Mouse (Mus musculus): ENCODE measurements around the gene Cavin3. TPM values are rescaled to one million over a fixed set of nuclear protein-coding genes. Genes with fewer than 3 reads are reported as not detected.

Gene Cavin3
- total and polyA plus RNA-seq, 3 experiments = not detected

- Histone ChIP-seq H3K27me3 (replicated peaks) (no peaks in the 10 kb centered on the region), H3K9ac (ENCODE audit: insufficient read depth, low read depth) (no peak overlapping the region), H3K36me3 (replicated peaks in 1 of 2; ENCODE audit: control insufficient read depth in 1 of 2, insufficient read depth in 1 of 2, low read length in 1 of 2) (no peaks in the 10 kb centered on the region), H3K79me2 (replicated peaks; ENCODE audit: control insufficient read depth, extremely low read depth, insufficient read depth, poor library complexity, severe bottlenecking) (no peaks in the 10 kb centered on the region), H3K4me3 (replicated peaks in 1 of 3; ENCODE audit: low read depth in 2 of 3, low read length in 2 of 3, poor library complexity in 1 of 3) (no peak overlapping the region), H3K9me3 (replicated peaks; ENCODE audit: low read length) (no peaks in the 10 kb centered on the region), H3K4me2 (ENCODE audit: insufficient read depth, low read depth, poor library complexity, severe bottlenecking) (no peak overlapping the region), H3K4me1 (ENCODE audit: control insufficient read depth in 1 of 2, insufficient read depth in 2 of 2) (peaks cover 0 to 9% of the 10 kb centered on the region in 2 experiments; a peak in 2 of 4 replicates), H3K27ac (ENCODE audit: insufficient read depth, low read depth) (no peak overlapping the region)
- TF ChIP-seq ZNF384 (IDR thresholded peaks at IDR 0.05; ENCODE audit: low read depth, low read length) (no peak), USF1 (IDR thresholded peaks at IDR 0.05; ENCODE audit: low read depth, low read length) (no peak), MXI1 (IDR thresholded peaks at IDR 0.05; ENCODE audit: low read depth, low read length) (no peak), POLR2AphosphoS2 (IDR thresholded peaks at IDR 0.05; ENCODE audit: low read depth, low read length) (no peak), MAFK (IDR thresholded peaks at IDR 0.05; ENCODE audit: insufficient replicate concordance, low read length) (no peak), MAZ (IDR thresholded peaks at IDR 0.05; ENCODE audit: low read depth, low read length) (no peak), MEF2A (IDR thresholded peaks at IDR 0.05; ENCODE audit: borderline replicate concordance, low read depth, low read length) (no peak), JUN (IDR thresholded peaks at IDR 0.05; ENCODE audit: insufficient read depth, low read depth, low read length) (no peak), RCOR1 (conservative IDR thresholded peaks at IDR 0.05; ENCODE audit: low read depth, low read length) (no peak), ZC3H11A (IDR thresholded peaks at IDR 0.05; ENCODE audit: low read depth, low read length) (no peak)
- in situ Hi-C loops (cut with MboI; ENCODE audit: low pct_ligation_motif_present, low pct_unique_long_range_greater_than_20kb, low sequenced_read_pairs) (loop anchor here (10.0 kb wide), 2 partner anchors 45 to 115 kb away; partner anchors contain the start of genes Cnga4 and Fam160a2), dilution Hi-C loops (cut with MboI; ENCODE audit: extremely low pct_ligation_motif_present, extremely low pct_unique_long_range_greater_than_20kb, low sequenced_read_pairs) (no loop called here)
- DNase-seq (ENCODE audit: extremely low read depth) = no peak
These were observed 38.1 kb upstream of the Cavin3 start for GRCm38 (mm10) chr7:105520201-105520600.

- dilution Hi-C loops (cut with MboI; ENCODE audit: extremely low pct_ligation_motif_present, extremely low pct_unique_long_range_greater_than_20kb, low sequenced_read_pairs) = no loop called here
- in situ Hi-C loops (cut with MboI; ENCODE audit: low pct_ligation_motif_present, low pct_unique_long_range_greater_than_20kb, low sequenced_read_pairs) = loop anchor here (10.0 kb wide), 2 partner anchors 45 to 115 kb away; partner anchors contain the start of genes Cnga4 and Fam160a2
- H3K4me3 ChIP-seq (replicated peaks in 1 of 3; ENCODE audit: low read depth in 2 of 3, low read length in 2 of 3, poor library complexity in 1 of 3) = no peak overlapping the region
- no peak overlapping the region for H3K9ac ChIP-seq (ENCODE audit: insufficient read depth, low read depth)
- TF ChIP-seq GABPA (IDR thresholded peaks at IDR 0.05; ENCODE audit: insufficient replicate concordance, low read depth, low read length) (no peak), ZKSCAN1 (IDR thresholded peaks at IDR 0.05; ENCODE audit: borderline replicate concordance, low read depth, low read length) (no peak), HCFC1 (IDR thresholded peaks at IDR 0.05; ENCODE audit: low read depth, low read length) (no peak), CTCF (conservative IDR thresholded peaks at IDR 0.05 in 1 of 2, IDR thresholded peaks at IDR 0.05 in 1 of 2; ENCODE audit: low read depth in 2 of 2, low read length in 2 of 2) (no peak), MAZ (IDR thresholded peaks at IDR 0.05; ENCODE audit: low read depth, low read length) (no peak), SMC3 (IDR thresholded peaks at IDR 0.05; ENCODE audit: low read depth, low read length) (no peak), JUN (IDR thresholded peaks at IDR 0.05; ENCODE audit: insufficient read depth, low read depth, low read length) (no peak), IRF4 (IDR thresholded peaks at IDR 0.05; ENCODE audit: low read depth, low read length) (no peak), MEF2A (IDR thresholded peaks at IDR 0.05; ENCODE audit: borderline replicate concordance, low read depth, low read length) (no peak), ELF1 (IDR thresholded peaks at IDR 0.05; ENCODE audit: low read depth, low read length) (no peak), E2F4 (IDR thresholded peaks at IDR 0.05; ENCODE audit: insufficient replicate concordance, low read depth, low read length) (no peak), TCF12 (IDR thresholded peaks at IDR 0.05; ENCODE audit: low read depth, low read length) (no peak), CHD2 (IDR thresholded peaks at IDR 0.05; ENCODE audit: low read length) (no peak), ZC3H11A (IDR thresholded peaks at IDR 0.05; ENCODE audit: low read depth, low read length) (no peak), TBP (conservative IDR thresholded peaks at IDR 0.05; ENCODE audit: low read depth, low read length) (no peak), SIN3A (IDR thresholded peaks at IDR 0.05; ENCODE audit: low read length) (no peak), NELFE (IDR thresholded peaks at IDR 0.05; ENCODE audit: low read depth, low read length) (no peak)
- H3K79me2 ChIP-seq (replicated peaks; ENCODE audit: control insufficient read depth, extremely low read depth, insufficient read depth, poor library complexity, severe bottlenecking) = no peaks in the 10 kb centered on the region
- no peak overlapping the region for H3K27ac ChIP-seq (ENCODE audit: insufficient read depth, low read depth)
- no peaks in the 10 kb centered on the region for H3K9me3 ChIP-seq (replicated peaks; ENCODE audit: low read length)
- peaks cover 0 to 9% of the 10 kb centered on the region in 2 experiments; a peak in 2 of 4 replicates for H3K4me1 ChIP-seq (ENCODE audit: control insufficient read depth in 1 of 2, insufficient read depth in 2 of 2)
- no peaks in the 10 kb centered on the region for H3K27me3 ChIP-seq (replicated peaks)
- no peaks in the 10 kb centered on the region for H3K36me3 ChIP-seq (replicated peaks in 1 of 2; ENCODE audit: control insufficient read depth in 1 of 2, insufficient read depth in 1 of 2, low read length in 1 of 2)
- no peak for DNase-seq (ENCODE audit: extremely low read depth)
- H3K4me2 ChIP-seq (ENCODE audit: insufficient read depth, low read depth, poor library complexity, severe bottlenecking) = no peak overlapping the region
These were observed 37.7 kb upstream of the Cavin3 start for GRCm38 (mm10) chr7:105519771-105520170.

All from CH12.LX (cell line).